In the genomic region with DNA sequence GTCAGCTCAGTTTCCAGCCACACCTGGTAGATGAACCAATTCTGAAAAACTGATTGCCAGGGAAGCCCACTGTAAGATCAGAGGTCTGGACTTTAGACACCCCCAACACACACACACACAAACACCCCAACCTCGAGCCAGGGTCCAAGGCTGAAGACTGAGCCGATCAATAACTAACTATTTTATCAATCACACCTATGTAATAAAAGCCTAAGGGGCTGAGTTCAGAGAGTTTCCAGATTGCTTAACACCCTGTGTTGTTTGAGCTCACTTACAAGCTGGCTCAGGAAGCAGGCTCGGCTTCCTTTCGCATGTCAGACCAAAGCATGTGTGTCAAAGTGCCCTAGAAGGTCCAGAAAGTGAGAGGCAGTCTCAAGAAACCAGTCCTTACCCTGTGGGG, we compare ENCODE assay signal across 12 mouse cellular contexts. TPM values are rescaled to one million over a fixed set of nuclear protein-coding genes. Genes with fewer than 3 reads are reported as not detected.
"Had no signal": no experiment of that assay in that cellular context is flagged by ENCODE, and none has a peak within 500 bp of the region (broad histone marks: within the 10 kb centered on the region; RNA-seq: fewer than 3 reads in every experiment).

No protein-coding gene starts in this region.

- H3K4me1 ChIP-seq: limb, embryonic 10.5 days; stomach, embryonic 15.5 days had no signal

- ATAC-seq: lung, postnatal 0 days; midbrain, embryonic 13.5 days had no signal

- H3K9me3 ChIP-seq: limb, embryonic 10.5 days; midbrain, embryonic 13.5 days; stomach, embryonic 15.5 days had no signal

- H3K4me3 ChIP-seq: layer of hippocampus, adult 2 months; limb, embryonic 10.5 days; midbrain, embryonic 13.5 days; myocyte; stomach, embryonic 15.5 days had no signal

- H3K27me3 ChIP-seq: midbrain, embryonic 13.5 days; stomach, embryonic 15.5 days had no signal

- H3K27ac ChIP-seq: layer of hippocampus, adult 2 months; limb, embryonic 10.5 days; midbrain, embryonic 13.5 days; stomach, embryonic 15.5 days had no signal

- DNase-seq: kidney, adult 18-20 months; kidney, postnatal 10 days; kidney, postnatal 4 days; lung, adult 2 months; lung, postnatal 36 days; thymus, postnatal 4 days had no signal

- H3K9ac ChIP-seq: midbrain, embryonic 13.5 days; stomach, embryonic 15.5 days had no signal

- H3K4me2 ChIP-seq: midbrain, embryonic 13.5 days; stomach, embryonic 15.5 days had no signal

RNA-seq across cellular contexts. Expression of a gene that starts 26.5 kb away (rescaled TPM):
- polyA plus RNA-seq: midbrain, embryonic 13.5 days; myocyte had no signal
